Mouse (Mus musculus): ENCODE measurements at regions not wholly inside any gene's neighbourhood (a gene's known extent, or its start where the extent isn't known, plus 50 kb on each side); places are given as distances from the start of the nearest gene placed in this dataset.

DNA sequence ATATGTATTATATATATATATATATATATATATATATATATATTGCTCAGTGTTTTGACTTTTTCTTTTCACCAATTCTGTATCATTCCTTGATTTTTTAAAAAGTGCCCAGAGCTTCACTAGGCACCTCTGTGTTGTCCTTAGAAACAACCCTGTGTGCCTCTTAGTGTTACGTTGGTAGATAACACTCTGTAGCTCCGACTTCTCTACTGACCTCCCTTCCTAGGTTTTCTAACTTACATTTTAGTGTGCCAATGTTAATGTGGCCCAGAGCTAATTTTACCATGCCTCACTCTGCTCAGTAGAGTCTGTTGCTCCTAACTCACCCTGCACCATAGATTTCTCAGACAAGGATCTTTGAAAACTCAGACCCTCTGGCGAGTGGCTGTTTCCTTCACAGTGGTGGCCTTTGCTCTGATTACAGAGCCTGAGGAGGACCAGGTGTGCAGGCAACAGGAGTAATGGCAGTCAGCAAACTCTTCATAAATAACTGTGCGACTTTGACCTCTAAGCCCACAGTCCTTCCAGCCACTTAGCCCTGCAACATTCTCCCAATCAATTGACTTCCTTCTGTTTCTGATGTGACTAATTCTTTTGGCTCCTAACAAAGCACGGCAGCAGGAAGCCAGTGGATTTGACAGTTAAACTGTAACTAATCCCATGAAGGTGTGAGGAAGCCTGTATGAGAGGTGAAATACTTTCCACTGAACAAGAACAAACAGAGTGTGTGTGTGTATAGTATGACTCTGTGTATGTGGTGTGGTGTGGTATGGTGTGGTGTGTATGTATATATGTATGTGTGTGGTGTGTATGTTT lies 53.6 kb upstream of the Actr3 start:
- peak; percentile 35 for DNase-seq (ENCODE audit: extremely low spot score, low read depth, low spot score)

GRCm38 (mm10) chr1:125491014-125491413 lies 55.5 kb upstream of the Actr3 start:
- DNase-seq (ENCODE audit: extremely low spot score, low read depth, low spot score): no peak

DNA sequence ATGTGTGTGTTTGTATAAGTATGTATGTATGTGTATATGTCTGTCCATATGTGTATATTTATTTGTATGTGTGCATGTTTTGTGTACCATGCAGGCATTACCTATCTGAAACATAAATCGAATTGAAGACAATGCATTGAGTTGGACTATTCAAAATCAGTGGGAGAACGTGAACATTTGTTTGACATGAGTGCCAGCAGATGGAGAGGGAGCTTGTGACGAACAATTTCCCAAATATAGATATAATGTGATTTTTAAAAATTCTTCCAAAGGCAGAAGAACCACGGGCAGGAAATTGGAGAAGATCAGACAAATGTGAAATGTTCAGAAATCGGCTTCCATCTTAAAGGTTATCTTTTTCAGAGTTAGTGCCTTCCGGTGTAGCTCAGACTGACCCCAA lies 59.1 kb upstream of the Actr3 start:
- DNase-seq (ENCODE audit: extremely low spot score, low read depth, low spot score): no peak

DNA sequence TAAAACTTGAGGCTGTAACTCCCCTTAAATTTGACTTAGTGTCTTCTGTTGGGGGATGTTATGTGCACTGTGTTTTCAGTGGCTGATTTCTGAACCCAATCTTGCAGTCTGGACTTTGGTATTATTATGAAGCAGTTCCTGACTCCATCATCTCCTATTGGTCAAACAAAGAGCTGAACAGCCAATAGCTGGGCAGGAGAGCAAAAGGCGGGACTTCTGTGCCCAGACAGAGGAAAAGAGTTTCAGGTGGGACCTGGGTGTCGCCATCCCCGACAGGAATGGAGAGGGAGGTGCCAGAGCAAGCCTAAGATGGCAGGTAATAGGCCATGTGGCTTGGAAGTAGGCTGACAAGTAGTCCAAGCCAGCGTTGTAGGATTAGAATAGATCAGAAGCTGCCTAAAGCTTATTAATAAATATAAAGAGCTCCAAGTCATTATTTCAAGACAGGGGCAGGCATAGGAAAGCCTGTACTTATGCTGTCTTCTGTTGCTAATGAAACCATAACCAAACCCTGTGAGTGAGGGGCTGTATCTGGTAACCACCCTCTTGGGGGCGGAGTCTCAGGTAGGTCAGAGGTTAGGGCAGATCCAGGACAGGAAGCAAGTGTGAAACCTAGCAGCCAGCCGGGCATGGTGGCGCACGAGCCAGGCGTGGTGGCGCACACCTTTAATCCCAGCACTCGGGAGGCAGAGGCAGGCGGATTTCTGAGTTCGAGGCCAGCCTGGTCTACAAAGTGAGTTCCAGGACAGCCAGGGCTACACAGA lies 60.0 kb upstream of the Actr3 start:
- no peak for DNase-seq (ENCODE audit: extremely low spot score, low read depth, low spot score)

- DNase-seq (ENCODE audit: extremely low spot score, low read depth, low spot score): no peak
Measured at GRCm38 (mm10) chr1:125497006-125497405, 61.5 kb upstream of the Actr3 start.

GRCm38 (mm10) chr1:125501964-125502517 lies 58.4 kb upstream of the Slc35f5 start:
- no peak for DNase-seq (ENCODE audit: extremely low spot score, low read depth, low spot score)

- DNase-seq (ENCODE audit: extremely low spot score, low read depth, low spot score): no peak
Measured at GRCm38 (mm10) chr1:125503878-125504277, 56.5 kb upstream of the Slc35f5 start.

- DNase-seq (ENCODE audit: extremely low spot score, low read depth, low spot score): no peak
Measured at GRCm38 (mm10) chr1:125507786-125508514, 52.4 kb upstream of the Slc35f5 start.

- no peak for DNase-seq (ENCODE audit: extremely low spot score, low read depth, low spot score)
Measured at GRCm38 (mm10) chr1:125508594-125509257, 51.7 kb upstream of the Slc35f5 start.

Data from hindlimb bud, embryonic 11.5 days (tissue).